Mouse (Mus musculus): ENCODE results near the gene Fkbp8.

DNA sequence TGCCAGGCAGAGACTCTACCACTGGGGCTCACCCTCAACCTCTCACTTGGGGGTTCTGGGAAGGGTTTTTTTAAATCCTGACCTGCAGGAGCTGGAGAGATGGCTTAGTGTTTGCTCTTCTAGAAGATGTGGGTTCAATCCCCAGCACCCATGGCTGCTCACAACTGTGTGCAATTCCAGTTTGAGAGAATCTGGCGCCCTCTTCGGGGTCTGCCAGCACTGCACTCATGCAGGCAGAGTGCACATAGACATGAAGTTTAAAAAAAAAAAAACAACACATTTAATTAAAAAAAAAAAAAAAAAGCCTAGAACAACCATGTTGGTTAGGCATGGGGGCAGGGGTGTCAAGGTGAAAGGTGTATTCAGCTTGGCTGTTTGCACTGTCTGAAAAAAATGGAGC, 2.8 kb downstream of the Fkbp8 start:
- no peak for TF ChIP-seq POLR2A (IDR thresholded peaks at IDR 0.05; ENCODE audit: low read depth, low read length)
- no peak for TF ChIP-seq CTCF (IDR thresholded peaks at IDR 0.05; ENCODE audit: extremely low read depth, insufficient read depth, insufficient read length, insufficient replicate concordance)

Data from spleen, adult 2 months (tissue).